Mouse (Mus musculus): ENCODE results near the gene Plcl2. TPM values are rescaled to one million over a fixed set of nuclear protein-coding genes. Genes with fewer than 3 reads are reported as not detected.
"Not testable (repeated sequence)": the region's sequence is repeated elsewhere in the genome, so short reads cannot be mapped to it uniquely, and the experiment has no call there.

The Plcl2 gene
- polyA plus RNA-seq, 1 experiment from 2014 or later = 54.9 TPM

GRCm38 (mm10) chr17:50677334-50677733 is 168.1 kb downstream of the Plcl2 start:
- H3K36me3 ChIP-seq (ENCODE audit: inconsistent target) = peaks cover 10% of the 10 kb centered on the region; the same call in 1 of the 2 replicates
- H3K4me3 ChIP-seq (ENCODE audit: inconsistent target) = no peak overlapping the region
- H3K27ac ChIP-seq = no peak overlapping the region
- H3K79me2 ChIP-seq (ENCODE audit: inconsistent target) = no peaks in the 10 kb centered on the region; the same call in 1 of the 2 replicates
- 90% methylated on average over 14 of the region's 14 CpGs for WGBS (ENCODE audit: missing documents)

GRCm38 (mm10) chr17:50677978-50678712 is 168.9 kb downstream of the Plcl2 start:
- Histone ChIP-seq H3K36me3 (ENCODE audit: inconsistent target) (0 out of 2 replicates have a peak, but pooled peaks cover 8% of the 10 kb centered on the region), H3K27ac (no peak overlapping the region), H3K4me3 (ENCODE audit: inconsistent target) (no peak overlapping the region), H3K79me2 (ENCODE audit: inconsistent target) (no peaks in the 10 kb centered on the region; the same call in 1 of the 2 replicates)
- 33% methylated on average over 10 of the region's 10 CpGs for WGBS (ENCODE audit: missing documents)

- 86% methylated on average over 2 of the region's 2 CpGs for WGBS (ENCODE audit: missing documents)
- H3K4me3 ChIP-seq (ENCODE audit: inconsistent target) = no peak overlapping the region
- 0 out of 2 replicates have a peak, but pooled peaks cover 8% of the 10 kb centered on the region for H3K36me3 ChIP-seq (ENCODE audit: inconsistent target)
These were observed 169.5 kb downstream of the Plcl2 start for GRCm38 (mm10) chr17:50678748-50679147.

GRCm38 (mm10) chr17:50679613-50680534 is 170.7 kb downstream of the Plcl2 start:
- Histone ChIP-seq H3K36me3 (ENCODE audit: inconsistent target) (0 out of 2 replicates have a peak, but pooled peaks cover 16% of the 10 kb centered on the region), H3K79me2 (ENCODE audit: inconsistent target) (no peaks in the 10 kb centered on the region; the same call in 1 of the 2 replicates), H3K27ac (no peak overlapping the region), H3K4me3 (ENCODE audit: inconsistent target) (no peak overlapping the region)
- 96% methylated on average over 12 of the region's 12 CpGs for WGBS (ENCODE audit: missing documents)

More at GRCm38 (mm10) chr17:50678748-50679147, 169.5 kb downstream of the Plcl2 start:
- H3K79me2 ChIP-seq (ENCODE audit: inconsistent target) = no peaks in the 10 kb centered on the region; the same call in 1 of the 2 replicates
- no peak overlapping the region for H3K27ac ChIP-seq

GRCm38 (mm10) chr17:50682696-50683095 is 173.5 kb downstream of the Plcl2 start:
- no peaks in the 10 kb centered on the region; the same call in 1 of the 2 replicates for H3K79me2 ChIP-seq (ENCODE audit: inconsistent target)
- WGBS (ENCODE audit: missing documents) = 96% methylated on average over 3 of the region's 3 CpGs
- H3K27ac ChIP-seq = no peak overlapping the region
- H3K4me3 ChIP-seq (ENCODE audit: inconsistent target) = no peak overlapping the region
- H3K36me3 ChIP-seq (ENCODE audit: inconsistent target) = peaks cover 20% of the 10 kb centered on the region

- peaks cover 44% of the 10 kb centered on the region for H3K36me3 ChIP-seq (ENCODE audit: inconsistent target)
- WGBS (ENCODE audit: missing documents) = 98% methylated on average over 6 of the region's 7 CpGs
- no peaks in the 10 kb centered on the region for H3K79me2 ChIP-seq (ENCODE audit: inconsistent target)
These were observed 175.9 kb downstream of the Plcl2 start for GRCm38 (mm10) chr17:50684960-50685645.

GRCm38 (mm10) chr17:50687670-50688069 is 178.5 kb downstream of the Plcl2 start:
- Histone ChIP-seq H3K4me3 (ENCODE audit: inconsistent target) (no peak overlapping the region), H3K27ac (no peak overlapping the region), H3K79me2 (ENCODE audit: inconsistent target) (no peaks in the 10 kb centered on the region), H3K36me3 (ENCODE audit: inconsistent target) (peaks cover 36% of the 10 kb centered on the region)
- 96% methylated on average over 10 of the region's 10 CpGs for WGBS (ENCODE audit: missing documents)

More at GRCm38 (mm10) chr17:50684960-50685645, 175.9 kb downstream of the Plcl2 start:
- Histone ChIP-seq H3K4me3 (ENCODE audit: inconsistent target) (no peak overlapping the region), H3K27ac (no peak overlapping the region)

- Histone ChIP-seq H3K27ac (no peak overlapping the region), H3K4me3 (ENCODE audit: inconsistent target) (no peak overlapping the region), H3K79me2 (ENCODE audit: inconsistent target) (no peaks in the 10 kb centered on the region), H3K36me3 (ENCODE audit: inconsistent target) (peaks cover 36% of the 10 kb centered on the region)
- 98% methylated on average over 5 of the region's 6 CpGs for WGBS (ENCODE audit: missing documents)
These were observed 178.9 kb downstream of the Plcl2 start for GRCm38 (mm10) chr17:50688135-50688534.

- H3K4me3 ChIP-seq (ENCODE audit: inconsistent target); H3K27ac ChIP-seq; H3K79me2 ChIP-seq (ENCODE audit: inconsistent target); H3K36me3 ChIP-seq (ENCODE audit: inconsistent target): not testable (repeated sequence)
- WGBS (ENCODE audit: missing documents) = 2% methylated on average over 16 of the region's 39 CpGs
These were observed 189.2 kb downstream of the Plcl2 start for GRCm38 (mm10) chr17:50698410-50698809.

- no peak overlapping the region for H3K27ac ChIP-seq
- H3K4me3 ChIP-seq (ENCODE audit: inconsistent target) = no peak overlapping the region
- H3K36me3 ChIP-seq (ENCODE audit: inconsistent target) = no peaks in the 10 kb centered on the region
- 98% methylated on average over 5 of the region's 7 CpGs for WGBS (ENCODE audit: missing documents)
- H3K79me2 ChIP-seq (ENCODE audit: inconsistent target) = no peaks in the 10 kb centered on the region
These were observed 201.5 kb downstream of the Plcl2 start for GRCm38 (mm10) chr17:50710497-50711222.

GRCm38 (mm10) chr17:50717586-50717985 is 208.4 kb downstream of the Plcl2 start:
- Histone ChIP-seq H3K36me3 (ENCODE audit: inconsistent target) (no peaks in the 10 kb centered on the region), H3K79me2 (ENCODE audit: inconsistent target) (no peaks in the 10 kb centered on the region), H3K4me3 (ENCODE audit: inconsistent target) (no peak overlapping the region), H3K27ac (no peak overlapping the region)
- 91% methylated on average over 5 of the region's 5 CpGs for WGBS (ENCODE audit: missing documents)

GRCm38 (mm10) chr17:50724376-50724775 is 215.2 kb downstream of the Plcl2 start:
- no peak overlapping the region for H3K4me3 ChIP-seq (ENCODE audit: inconsistent target)
- no peak overlapping the region for H3K27ac ChIP-seq
- no peaks in the 10 kb centered on the region for H3K79me2 ChIP-seq (ENCODE audit: inconsistent target)
- H3K36me3 ChIP-seq (ENCODE audit: inconsistent target) = no peaks in the 10 kb centered on the region
- WGBS (ENCODE audit: missing documents) = 100% methylated on average over 2 of the region's 2 CpGs

- H3K27ac ChIP-seq = no peak overlapping the region
- no peaks in the 10 kb centered on the region for H3K79me2 ChIP-seq (ENCODE audit: inconsistent target)
- no peak overlapping the region for H3K4me3 ChIP-seq (ENCODE audit: inconsistent target)
- no peaks in the 10 kb centered on the region for H3K36me3 ChIP-seq (ENCODE audit: inconsistent target)
- 100% methylated on average over 2 of the region's 2 CpGs for WGBS (ENCODE audit: missing documents)
These were observed 217.1 kb downstream of the Plcl2 start for GRCm38 (mm10) chr17:50726265-50726664.

- Histone ChIP-seq H3K36me3 (ENCODE audit: inconsistent target) (no peaks in the 10 kb centered on the region), H3K27ac (peak overlapping the region; percentile 82), H3K79me2 (ENCODE audit: inconsistent target) (no peaks in the 10 kb centered on the region), H3K4me3 (ENCODE audit: inconsistent target) (no peak overlapping the region)
- 100% methylated on average over 2 of the region's 2 CpGs for whole genome bisulfite sequencing (ENCODE audit: missing documents)
These were observed 219.8 kb downstream of the Plcl2 start for GRCm38 (mm10) chr17:50729031-50729430.
